Mouse (Mus musculus) thymus, adult 2 months (tissue): Measurements from ENCODE around the gene Zfpm1. TPM values are rescaled to one million over a fixed set of nuclear protein-coding genes. Genes with fewer than 3 reads are reported as not detected.
"Not testable (repeated sequence)": the region's sequence is repeated elsewhere in the genome, so short reads cannot be mapped to it uniquely, and the experiment has no call there.

Source experiments
- DNase-seq: peaks from one replicate; pipeline ENCODE4 v3.0.0; 2021
- H3K27ac ChIP-seq: fragments of 200-500 bp; 2 replicates; pipeline ENCODE4 v1.5.1; 2012; ENCODE audit warnings: low read length, control low read depth; ENCODE audit not compliant: control insufficient read depth, insufficient read depth
- H3K27me3 ChIP-seq: fragments of 200-500 bp; 2 replicates; pipeline ENCODE4 v1.6.1; 2012; ENCODE audit warnings: mild to moderate bottlenecking, low read length, moderate library complexity, mixed read lengths; ENCODE audit not compliant: control insufficient read depth, insufficient read depth
- H3K36me3 ChIP-seq: fragments of 200-500 bp; 2 replicates; pipeline ENCODE4 v1.6.1; 2012; ENCODE audit warnings: mild to moderate bottlenecking, low read length, moderate library complexity; ENCODE audit not compliant: control insufficient read depth, insufficient read depth
- H3K4me1 ChIP-seq: fragments of 200-500 bp; replicated peaks from 2 replicates; pipeline ENCODE4 v1.6.1; 2012; ENCODE audit warnings: low read length; ENCODE audit not compliant: control insufficient read depth, insufficient read depth
- H3K4me3 ChIP-seq: fragments of 200-500 bp; 2 replicates; pipeline ENCODE4 v1.5.1; 2012; ENCODE audit warnings: mild to moderate bottlenecking, low read length, control low read depth, moderate library complexity; ENCODE audit not compliant: control insufficient read depth, insufficient read depth
- CTCF ChIP-seq: fragments of 200-500 bp; IDR thresholded peaks from 2 replicates; pipeline ENCODE4 v1.5.1; 2012; ENCODE audit warnings: mild to moderate bottlenecking, control low read depth, low read length, moderate library complexity, borderline replicate concordance; ENCODE audit not compliant: control insufficient read depth, poor library complexity, insufficient read depth; ENCODE audit errors: extremely low read depth
- POLR2A ChIP-seq: fragments of 200-500 bp; IDR thresholded peaks from 2 replicates; pipeline ENCODE4 v1.6.1; 2012; ENCODE audit warnings: mild to moderate bottlenecking, low read length, control low read depth, moderate library complexity; ENCODE audit not compliant: control insufficient read depth, poor library complexity, insufficient read depth; ENCODE audit errors: extremely low read depth
- WGBS: fragments of 180-500 bp; shearing (Covaris S2); methylation state at CpG from one replicate; pipeline ENCODE4 v1.1.7; 2018; 5-methylcytosine and 5-hydroxymethylcytosine counted together
- polyA plus RNA-seq: library from polyadenylated mRNA; depleted of rRNA; stranded (reverse); fragments of >200 nt; gene quantifications from 2 replicates; pipeline ENCODE4 v1.2.3, GENCODE M21; 2012

The Zfpm1 gene
- polyA plus RNA-seq, 1 experiment: 100 TPM

DNA sequence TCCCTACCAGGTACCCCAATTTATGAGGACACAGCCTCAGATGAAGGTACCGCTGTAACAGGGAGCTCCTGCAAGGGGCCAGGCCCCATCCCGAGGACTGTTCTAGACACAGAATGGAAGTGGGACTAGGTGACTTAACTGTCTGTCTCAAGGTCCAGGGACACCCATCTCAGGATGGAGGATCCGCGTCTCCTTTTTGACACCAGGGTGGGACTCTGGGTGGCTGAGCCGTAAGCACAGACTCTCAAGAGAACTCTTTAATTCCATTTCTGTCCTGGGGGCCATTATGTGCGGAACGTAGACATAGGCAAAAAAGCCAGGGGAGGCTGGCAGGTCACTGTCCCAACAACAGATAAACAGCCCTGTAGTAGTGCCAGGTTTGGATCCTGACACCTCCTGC is 40.2 kb downstream of the Zfpm1 start:
- TF ChIP-seq CTCF (no peak), POLR2A (no peak)
- no peak for DNase-seq
- WGBS: 97% methylated on average over 7 of the region's 7 CpGs
- Histone ChIP-seq H3K27me3 (no peaks in the 10 kb centered on the region), H3K4me1 (peaks cover 29% of the 10 kb centered on the region), H3K27ac (no peak overlapping the region), H3K4me3 (no peak overlapping the region), H3K36me3 (no peaks in the 10 kb centered on the region)

DNA sequence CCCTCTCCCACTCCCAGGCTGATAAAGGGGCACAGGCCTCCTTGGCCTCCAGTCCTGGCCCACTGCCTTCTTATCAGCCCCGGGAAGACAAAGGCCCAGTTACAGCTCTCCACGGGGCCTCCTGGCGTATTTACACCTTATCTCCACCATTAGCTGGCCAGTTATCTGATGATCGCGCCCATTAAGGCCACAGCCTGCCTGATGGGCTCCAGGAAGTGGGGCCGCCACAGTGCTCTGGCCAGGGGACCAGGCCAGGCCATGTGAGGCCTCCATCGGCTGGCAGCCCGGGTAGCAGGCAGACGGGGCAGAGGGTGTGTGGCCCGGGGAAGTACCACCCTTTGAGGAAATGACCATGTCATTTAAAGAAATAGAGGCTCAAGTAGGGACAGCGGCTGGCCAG is 40.9 kb downstream of the Zfpm1 start:
- WGBS: 89% methylated on average over 11 of the region's 11 CpGs
- no peaks in the 10 kb centered on the region for H3K36me3 ChIP-seq
- H3K4me3 ChIP-seq: no peak overlapping the region
- no peaks in the 10 kb centered on the region for H3K27me3 ChIP-seq
- TF ChIP-seq CTCF: no peak
- no peak for TF ChIP-seq POLR2A
- peaks cover 29% of the 10 kb centered on the region for H3K4me1 ChIP-seq
- DNase-seq: no peak
- no peak overlapping the region for H3K27ac ChIP-seq

DNA sequence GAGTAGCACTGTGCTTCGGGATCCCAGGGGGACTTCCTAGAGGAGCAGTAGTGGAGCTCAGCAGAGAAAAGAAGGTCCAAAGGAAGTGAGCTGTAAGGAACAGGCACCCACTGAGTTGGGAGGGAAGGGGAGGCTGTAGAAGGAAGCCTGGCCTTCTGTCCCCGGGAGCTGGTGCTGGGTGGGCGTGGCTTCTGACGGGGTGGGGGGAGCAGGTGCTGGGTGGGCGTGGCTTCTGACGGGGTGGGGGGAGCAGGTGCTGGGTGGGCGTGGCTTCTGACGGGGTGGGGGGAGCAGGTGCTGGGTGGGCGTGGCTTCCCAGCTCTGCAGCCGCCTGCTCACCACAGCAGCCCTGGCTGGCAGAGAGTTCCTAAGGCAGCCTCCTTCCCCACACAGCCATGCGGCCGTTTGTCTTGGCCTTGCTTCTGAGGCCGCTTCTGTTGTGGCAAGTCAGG is 42.0 kb downstream of the Zfpm1 start:
- peak; percentile 21 for DNase-seq
- H3K36me3 ChIP-seq, H3K27me3 ChIP-seq, H3K4me3 ChIP-seq: not testable (repeated sequence)
- 0 out of 2 replicates have a peak overlapping the region, but pooled peaks have one; percentile 6 for H3K27ac ChIP-seq
- 10% methylated on average over 12 of the region's 13 CpGs for WGBS
- peaks cover 18% of the 10 kb centered on the region for H3K4me1 ChIP-seq

DNA sequence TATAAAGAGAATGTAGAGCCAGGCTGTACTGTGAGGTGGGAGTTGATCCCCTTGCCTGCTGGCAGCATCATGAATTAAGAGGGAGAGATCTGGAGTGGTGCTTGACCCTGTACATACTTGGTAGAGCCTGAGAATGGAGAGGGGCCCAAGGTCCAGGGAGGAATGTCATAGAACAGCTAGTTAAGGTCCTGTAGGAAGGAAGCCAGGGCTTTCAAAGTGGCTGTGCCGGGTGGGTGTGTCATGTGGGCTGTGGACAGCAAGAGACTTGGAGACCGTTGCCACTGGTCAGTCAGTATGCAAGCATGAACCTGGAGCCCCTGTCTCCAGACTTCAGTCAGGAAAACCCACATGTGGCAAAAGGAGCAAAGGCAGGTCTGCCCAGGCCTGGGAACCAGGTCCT is 43.3 kb downstream of the Zfpm1 start:
- H3K36me3 ChIP-seq: no peaks in the 10 kb centered on the region
- no peak overlapping the region for H3K4me3 ChIP-seq
- H3K27me3 ChIP-seq: no peaks in the 10 kb centered on the region
- no peak overlapping the region for H3K27ac ChIP-seq
- TF ChIP-seq POLR2A (no peak), CTCF (no peak)
- H3K4me1 ChIP-seq: peaks cover 11% of the 10 kb centered on the region
- WGBS: 93% methylated on average over 2 of the region's 2 CpGs
- DNase-seq: no peak

DNA sequence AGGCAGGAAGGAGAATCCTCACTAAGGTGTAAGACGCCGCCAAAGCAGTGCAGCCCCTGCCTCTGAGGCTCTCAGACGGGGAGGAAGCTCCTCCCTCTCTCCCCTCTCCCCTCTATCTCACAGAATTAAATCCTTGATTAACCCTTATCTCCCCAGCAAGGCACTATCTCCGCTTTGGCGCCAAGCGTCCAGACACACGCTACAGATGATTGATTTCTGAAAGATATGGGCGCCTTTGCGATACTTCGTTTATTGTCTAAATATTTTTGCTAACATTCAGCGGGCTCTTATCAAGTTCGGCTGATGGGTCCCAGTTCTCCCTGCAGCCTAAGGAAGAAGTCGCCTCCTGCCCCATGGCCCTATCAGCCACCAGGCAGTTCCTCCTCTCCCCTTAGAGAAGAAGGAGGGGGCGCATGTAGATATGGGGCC is 44.2 kb downstream of the Zfpm1 start:
- H3K4me3 ChIP-seq: no peak overlapping the region

DNA sequence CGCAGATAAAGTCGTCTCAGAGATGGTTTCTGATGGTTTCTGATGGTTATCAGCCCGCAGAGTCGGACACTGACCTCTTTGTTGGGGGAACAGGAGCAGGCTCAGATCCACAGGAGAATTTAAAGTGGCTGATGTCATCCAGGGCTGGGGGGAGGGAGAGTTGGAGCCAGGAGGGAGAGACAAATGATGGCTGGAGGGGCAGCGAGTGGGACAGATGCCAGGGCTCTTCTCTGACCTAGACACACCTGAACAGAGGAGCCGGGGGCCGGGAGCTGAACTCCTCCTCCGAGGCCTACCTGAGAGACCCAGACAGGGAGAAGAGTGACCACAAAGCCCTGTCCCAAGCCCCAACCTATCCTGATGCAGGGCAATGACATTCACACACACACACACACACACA is 47.1 kb downstream of the Zfpm1 start:
- no peak overlapping the region for H3K4me3 ChIP-seq
- no peaks in the 10 kb centered on the region for H3K27me3 ChIP-seq
- H3K27ac ChIP-seq: no peak overlapping the region
- WGBS: 98% methylated on average over 8 of the region's 8 CpGs
- H3K4me1 ChIP-seq: peaks cover 13% of the 10 kb centered on the region
- TF ChIP-seq CTCF: no peak
- no peak for TF ChIP-seq POLR2A
- no peak for DNase-seq
- peaks cover 6% of the 10 kb centered on the region; the same call in 1 of the 2 replicates for H3K36me3 ChIP-seq

More for the DNA sequence above, 44.2 kb downstream of the Zfpm1 start:
- no peaks in the 10 kb centered on the region for H3K36me3 ChIP-seq
- H3K4me1 ChIP-seq: peaks cover 15% of the 10 kb centered on the region
- DNase-seq: no peak
- 96% methylated on average over 14 of the region's 14 CpGs for WGBS
- H3K27me3 ChIP-seq: no peaks in the 10 kb centered on the region
- TF ChIP-seq POLR2A: no peak
- TF ChIP-seq CTCF: no peak
- no peak overlapping the region for H3K27ac ChIP-seq

DNA sequence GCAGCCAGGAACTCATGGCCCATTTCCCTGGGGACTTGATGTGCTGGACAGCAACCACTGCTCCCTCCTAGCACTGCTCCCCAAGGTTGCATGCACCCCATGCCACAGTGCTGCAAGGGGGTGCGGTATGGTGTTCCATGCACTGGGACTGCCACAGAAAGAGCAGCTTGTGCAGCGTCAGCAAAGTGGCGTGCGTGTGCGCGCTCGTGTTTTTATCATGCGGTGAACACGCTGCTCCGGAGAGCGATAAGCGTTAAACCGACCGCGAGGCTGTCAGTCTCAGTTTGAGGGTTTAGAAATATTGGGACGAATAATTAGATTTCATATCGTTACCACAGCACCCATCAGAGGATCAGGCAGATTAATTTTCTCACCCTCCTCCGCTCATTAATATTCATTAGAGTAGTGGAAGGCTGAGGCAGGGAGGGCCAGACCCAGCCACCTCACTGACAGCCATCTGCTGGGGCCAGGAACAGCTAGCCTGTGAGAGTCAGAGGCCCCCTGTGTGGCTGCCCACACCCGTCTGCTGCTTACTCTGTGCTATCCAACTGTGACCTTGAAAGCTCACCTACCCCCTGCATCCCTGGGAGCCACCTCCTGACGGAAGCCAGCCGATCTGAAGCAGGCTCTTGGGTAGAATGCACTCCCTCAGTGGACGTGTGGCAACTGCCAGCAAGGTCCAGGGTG is 47.8 kb downstream of the Zfpm1 start:
- Histone ChIP-seq H3K27ac (no peak overlapping the region), H3K4me1 (peaks cover 7% of the 10 kb centered on the region), H3K27me3 (no peaks in the 10 kb centered on the region), H3K4me3 (no peak overlapping the region), H3K36me3 (peaks cover 11% of the 10 kb centered on the region; the same call in 1 of the 2 replicates)
- no peak for DNase-seq
- 96% methylated on average over 22 of the region's 22 CpGs for WGBS
- no peak for TF ChIP-seq POLR2A
- TF ChIP-seq CTCF: no peak
